Mouse (Mus musculus) v-Abl transformed pro-B cells (cell line): ENCODE data around the gene Acad8.

Experiments
- in situ Hi-C, 2 experiments: fragments of 400-800 bp; cut with MboI; formaldehyde crosslinking; loops; one replicate each; pipeline ENCODE4 v1.15.1; 2025; ENCODE audit not compliant: unreplicated experiment in 2 of 2

Gene Acad8

DNA sequence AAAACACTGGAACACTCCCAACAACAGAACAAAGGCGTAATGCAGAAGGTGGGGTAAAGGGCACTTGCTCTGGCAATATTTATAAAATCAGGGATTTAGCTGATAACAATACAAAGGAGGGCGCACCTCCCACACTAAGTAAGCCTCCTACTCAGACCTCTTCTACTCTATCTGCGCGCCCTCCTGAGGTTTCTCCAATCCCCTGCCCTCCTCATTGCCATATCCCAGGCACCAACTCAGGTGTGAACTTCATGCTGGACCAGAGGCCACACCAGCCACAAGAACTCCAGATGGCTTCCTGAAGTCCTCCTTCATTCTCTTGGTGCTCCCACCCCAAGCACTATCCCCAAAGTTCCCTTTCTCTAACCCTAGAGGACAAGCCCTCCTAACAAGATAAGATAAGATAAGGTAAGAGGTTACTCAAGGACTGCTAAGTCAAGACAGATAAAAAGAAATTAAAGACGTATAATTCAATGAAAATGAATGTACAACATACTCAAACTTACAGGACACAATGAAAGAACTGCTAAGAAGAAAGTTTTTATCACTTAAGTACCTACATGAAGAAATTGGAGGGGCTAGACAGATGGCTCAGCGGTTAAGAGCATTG is 13.6 kb downstream of the Acad8 start:
- in situ Hi-C loops, result no loop called here

DNA sequence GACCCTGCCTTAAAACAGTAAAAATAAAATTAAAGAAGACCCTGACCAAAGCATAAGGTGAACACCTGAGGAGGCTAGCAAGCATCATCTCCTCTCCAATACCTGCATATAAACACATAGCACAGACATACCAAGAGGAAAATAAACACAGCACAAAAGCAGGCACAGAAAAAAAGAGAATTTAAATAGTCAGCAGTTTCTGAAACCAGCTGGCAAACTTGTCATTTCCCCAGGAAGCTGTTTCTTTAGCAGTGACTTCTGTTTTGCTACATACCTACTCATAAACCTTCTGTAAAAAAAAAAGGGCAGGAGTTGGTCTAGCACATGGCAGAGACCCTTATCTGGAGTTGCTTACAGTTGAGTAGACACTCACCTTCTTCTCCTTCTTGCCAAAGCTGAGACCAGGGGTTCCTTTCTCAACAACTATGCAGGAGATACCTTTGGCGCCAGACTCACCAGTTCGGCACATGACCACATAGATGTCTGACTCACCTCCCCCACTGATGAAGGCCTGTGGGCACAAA is 14.2 kb downstream of the Acad8 start:
- in situ Hi-C loops, result no loop called here

DNA sequence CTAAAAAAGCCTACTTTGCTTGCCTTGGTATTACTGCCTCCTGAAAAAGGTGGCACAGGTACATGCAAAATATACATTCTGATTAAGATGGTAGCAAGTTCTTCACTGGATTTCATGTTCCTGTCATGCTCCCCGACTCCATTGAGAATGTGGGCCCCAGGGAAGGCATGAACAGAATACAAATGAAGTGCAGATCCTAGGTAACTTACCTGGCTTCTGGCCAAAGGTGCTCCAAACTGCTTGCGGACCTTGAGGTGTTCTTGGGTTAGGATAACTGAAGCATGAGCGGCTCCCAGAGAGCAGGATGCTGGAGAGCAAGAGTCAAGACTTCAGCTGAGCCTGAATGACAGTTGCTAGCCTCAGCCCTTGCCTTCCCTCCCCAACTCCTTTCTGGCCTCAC is 20.6 kb downstream of the Acad8 start:
- in situ Hi-C loops, result no loop called here

DNA sequence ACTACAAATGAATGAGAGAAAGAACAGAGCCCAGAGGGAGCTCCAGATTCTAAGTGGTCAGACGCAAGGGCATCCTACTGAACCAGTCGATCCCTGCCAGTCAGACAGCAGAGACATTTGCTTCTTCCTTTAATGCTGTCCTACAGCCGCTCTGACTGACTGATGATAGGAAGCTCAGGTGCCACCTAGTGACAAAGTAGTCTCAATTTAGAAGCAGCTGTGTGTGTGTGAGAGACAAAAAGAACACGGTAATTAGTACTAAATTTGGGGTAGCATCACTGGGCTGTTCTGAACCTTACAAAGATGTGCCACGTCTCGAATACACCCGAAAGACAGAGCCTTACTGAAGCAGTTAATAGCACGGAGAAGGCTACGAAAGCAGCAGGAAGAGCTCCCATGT is 21.6 kb downstream of the Acad8 start:
- in situ Hi-C loops, result no loop called here

DNA sequence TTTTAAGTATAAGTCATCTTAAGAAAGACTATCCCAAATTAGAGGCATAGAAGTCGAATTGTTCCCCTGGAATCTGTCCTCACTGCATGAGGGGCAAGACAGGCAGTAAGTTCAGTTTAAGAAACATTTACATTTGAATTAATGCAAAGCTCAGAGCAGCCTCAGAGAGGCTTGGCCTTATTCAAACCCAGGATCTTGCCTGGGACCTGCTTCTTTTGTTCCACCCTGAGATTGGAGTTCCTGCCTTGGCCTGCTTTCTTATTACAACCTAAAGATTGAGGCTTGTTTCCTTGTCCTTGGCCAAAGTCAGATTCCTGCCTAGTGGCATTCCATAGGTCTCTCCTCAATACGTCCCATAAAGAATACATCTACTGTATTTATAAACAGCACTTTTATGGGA is 51.6 kb downstream of the Acad8 start:
- in situ Hi-C loops, result no loop called here

DNA sequence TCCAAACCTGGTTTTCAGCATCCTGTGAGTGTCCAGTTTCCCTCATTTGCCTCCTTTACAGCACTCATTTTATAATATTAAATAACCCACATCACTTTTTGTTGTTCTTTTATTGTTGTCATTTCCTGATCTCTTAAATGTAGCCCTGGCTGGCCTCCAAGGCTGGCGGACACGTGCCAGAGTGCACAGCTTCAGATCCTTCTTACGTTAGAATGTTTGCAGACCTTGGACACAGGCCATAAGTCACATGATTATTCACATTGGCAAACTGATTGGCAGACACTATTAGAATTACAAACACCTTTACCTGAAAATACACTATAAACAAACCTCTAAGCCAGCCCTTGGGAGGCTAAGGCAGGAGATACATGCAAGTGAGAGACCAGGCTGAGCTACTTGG is 75.2 kb downstream of the Acad8 start:
- in situ Hi-C loops, result no loop called here
